Mouse (Mus musculus): ENCODE measurements around the gene Ppie. TPM values are rescaled to one million over a fixed set of nuclear protein-coding genes. Genes with fewer than 3 reads are reported as not detected.

Ppie gene
- polyA plus RNA-seq (2017; shearing (Covaris generic)): 98.9 TPM

DNA sequence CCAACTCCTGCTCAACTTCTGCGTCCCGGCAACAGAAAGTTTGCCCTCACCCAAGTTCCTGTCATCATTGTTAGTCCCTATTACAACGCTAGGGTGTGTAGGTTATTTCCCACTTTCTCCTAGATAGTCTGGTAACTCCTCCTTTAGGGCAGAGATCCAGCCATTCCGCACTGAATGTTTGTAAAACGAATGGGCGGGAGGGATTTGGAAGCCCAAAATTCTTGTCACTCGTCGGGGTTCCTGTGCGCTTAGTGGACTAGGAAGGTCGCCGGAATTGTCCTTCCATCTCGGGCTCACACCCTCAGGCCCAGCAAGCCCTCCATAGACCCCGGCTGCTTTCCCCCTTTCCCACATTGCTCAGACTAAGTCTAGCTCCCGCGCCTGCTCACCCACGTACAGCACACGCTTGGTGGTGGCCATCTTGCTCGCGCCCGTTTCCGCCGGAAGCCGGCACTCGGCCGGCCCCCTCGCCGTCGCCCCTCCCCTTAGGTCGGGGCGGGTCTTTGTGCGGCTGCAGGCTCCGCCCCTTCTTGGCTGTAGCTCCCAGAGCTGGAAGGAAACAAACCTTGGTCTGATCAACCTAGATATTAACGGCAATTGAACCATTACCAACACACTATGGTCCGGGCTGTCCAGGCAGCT lies at the start of gene Ppie:
Gene Ppie, minus strand, starts transcription at position 439 of the 642 bp plus-strand sequence.

GRCm38 (mm10) chr4:123182328-123183238 lies 42.8 kb upstream of the Ppie start, which contains the start of gene Hpcal4:
Gene Hpcal4, plus strand, starts transcription at chr4:123183227.

DNA sequence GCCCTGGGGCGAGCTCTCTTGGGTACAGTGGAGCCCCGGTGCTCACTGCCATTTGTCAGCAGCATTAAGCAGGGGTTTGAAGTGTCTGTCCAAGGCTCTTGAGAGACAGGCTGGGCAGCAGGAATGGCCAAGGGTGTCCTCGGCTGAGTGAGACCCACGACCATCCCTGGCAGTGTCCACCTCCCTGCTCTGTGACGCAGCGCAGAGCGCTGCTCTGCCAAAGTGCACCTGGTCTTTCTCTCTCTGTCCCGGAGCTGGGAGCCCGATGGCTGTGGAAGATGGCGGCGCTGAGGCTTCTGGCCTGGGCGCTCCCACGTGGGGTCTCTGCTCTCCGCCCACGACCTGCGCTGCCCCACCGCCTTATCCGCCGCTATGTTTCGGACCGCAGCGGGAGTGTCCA lies 23.7 kb downstream of the Ppie start, which contains the start of gene Oxct2b:
Gene Oxct2b, plus strand, starts transcription at position 256 of the 400 bp plus-strand sequence.

GRCm38 (mm10) chr4:123104651-123105450 lies 34.9 kb downstream of the Ppie start, which contains the start of gene Bmp8b:
Gene Bmp8b, plus strand, starts transcription at chr4:123105165.

Other genes with a start within 250 kb of the Ppie start
- 3.0 TPM for gene Mfsd2a, start 178.8 kb downstream of the Ppie start, polyA plus RNA-seq (2017; shearing (Covaris generic))
- gene Mycl, start 144.3 kb downstream of the Ppie start, polyA plus RNA-seq (2017; shearing (Covaris generic)): not detected
- gene Trit1, start 123.4 kb downstream of the Ppie start, polyA plus RNA-seq (2017; shearing (Covaris generic)): 28.0 TPM
- gene Bmp8b, start 34.8 kb downstream of the Ppie start, polyA plus RNA-seq (2017; shearing (Covaris generic)): 0.24 TPM
- not detected for gene Oxct2b, start 23.7 kb downstream of the Ppie start, polyA plus RNA-seq (2017; shearing (Covaris generic))
- gene Hpcal4, start 43.3 kb upstream of the Ppie start, polyA plus RNA-seq (2017; shearing (Covaris generic)): not detected
- gene Nt5c1a, start 61.6 kb upstream of the Ppie start, polyA plus RNA-seq (2017; shearing (Covaris generic)): not detected
- 0.29 TPM for gene Heyl, start 93.6 kb upstream of the Ppie start, polyA plus RNA-seq (2017; shearing (Covaris generic))
- 4.9 TPM for gene Pabpc4, start 122.4 kb upstream of the Ppie start, polyA plus RNA-seq (2017; shearing (Covaris generic))
- not detected for gene Oxct2a, start 183.7 kb upstream of the Ppie start, polyA plus RNA-seq (2017; shearing (Covaris generic))
- not detected for gene Bmp8a, start 203.3 kb upstream of the Ppie start, polyA plus RNA-seq (2017; shearing (Covaris generic))

Measured in CD4-positive, CD25-positive, alpha-beta regulatory T cell, adult 9 weeks (primary cell).